Mouse (Mus musculus): ENCODE measurements around the gene Rccd1. TPM values are rescaled to one million over a fixed set of nuclear protein-coding genes. Genes with fewer than 3 reads are reported as not detected.

Rccd1 gene
- polyA plus RNA-seq, 1 experiment from 2014 or later = 3.2 TPM

DNA sequence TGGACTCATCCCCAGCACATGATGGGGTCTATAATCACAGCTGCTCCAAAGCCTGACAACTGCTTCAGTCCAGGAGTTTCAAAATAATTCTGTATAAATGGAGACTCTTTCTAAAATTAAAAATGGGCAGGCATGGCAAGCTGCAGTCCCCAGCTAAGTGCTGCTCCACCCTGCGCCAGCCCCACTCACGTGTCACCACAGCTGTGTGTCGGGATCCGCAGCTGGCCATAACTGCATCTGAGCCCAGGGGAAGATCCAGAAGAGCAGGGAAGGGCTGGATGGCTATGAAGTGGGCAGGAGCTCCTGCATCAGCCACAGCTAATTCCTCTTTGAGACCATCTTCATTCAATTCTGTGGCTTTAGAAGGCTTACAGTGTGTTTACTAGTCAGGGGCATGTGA is 5.6 kb downstream of the Rccd1 start:
- TF ChIP-seq CTCF (IDR thresholded peaks at IDR 0.05; ENCODE audit: low read depth) = no peak
- H3K9me3 ChIP-seq (ENCODE audit: control insufficient read depth) = no peaks in the 10 kb centered on the region
- ATAC-seq = no peak
- H3K4me3 ChIP-seq (ENCODE audit: low read depth, low read length) = no peak overlapping the region
- no peak overlapping the region for H3K9ac ChIP-seq (ENCODE audit: low read depth, low read length)
- H3K36me3 ChIP-seq (ENCODE audit: control insufficient read depth, insufficient read depth) = peaks cover 46% of the 10 kb centered on the region
- no peak overlapping the region for H3K27ac ChIP-seq (ENCODE audit: low read depth, low read length)
- WGBS = 92% methylated on average over 4 of the region's 4 CpGs
- no peak overlapping the region for H3K4me2 ChIP-seq (replicated peaks; ENCODE audit: low read depth)
- H3K27me3 ChIP-seq (replicated peaks; ENCODE audit: control insufficient read depth, insufficient read depth, low read length) = no peaks in the 10 kb centered on the region
- H3K4me1 ChIP-seq (replicated peaks; ENCODE audit: control insufficient read depth, insufficient read depth, low read length) = no peaks in the 10 kb centered on the region

DNA sequence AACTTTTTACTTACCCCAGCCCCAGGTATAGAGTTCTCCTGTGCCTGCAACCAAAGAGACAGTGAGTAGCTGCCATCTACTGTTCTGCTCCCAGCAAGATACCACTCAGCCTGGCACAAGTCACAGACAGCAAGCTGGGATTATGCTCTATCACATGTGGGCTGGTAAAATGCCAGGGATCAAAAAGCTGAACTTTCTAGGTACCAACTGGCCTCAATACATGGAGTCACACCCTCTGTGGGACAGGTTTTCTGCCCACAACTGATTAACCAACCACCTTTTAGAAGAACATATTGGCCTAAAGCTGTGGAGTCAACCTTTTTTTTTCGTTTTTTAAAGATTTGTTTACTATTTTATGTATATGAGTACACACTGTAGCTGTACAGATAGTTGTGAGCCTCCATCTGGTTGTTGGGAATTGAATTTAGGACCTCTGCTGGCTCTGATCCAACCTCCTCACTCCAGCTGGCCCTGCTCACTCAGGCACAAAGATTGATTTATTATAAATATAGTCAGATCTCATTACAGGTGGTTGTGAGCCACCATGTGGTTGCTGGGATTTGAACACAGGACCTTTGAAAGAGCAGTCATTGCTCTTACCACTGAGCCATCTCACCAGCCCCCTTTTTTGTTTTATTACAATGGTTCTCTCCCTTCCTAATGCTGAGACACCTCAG is 6.7 kb downstream of the Rccd1 start:
- Histone ChIP-seq H3K4me2 (replicated peaks; ENCODE audit: low read depth) (no peak overlapping the region), H3K9ac (ENCODE audit: low read depth, low read length) (no peak overlapping the region), H3K36me3 (ENCODE audit: control insufficient read depth, insufficient read depth) (peaks cover 56% of the 10 kb centered on the region), H3K4me1 (replicated peaks; ENCODE audit: control insufficient read depth, insufficient read depth, low read length) (no peaks in the 10 kb centered on the region), H3K27me3 (replicated peaks; ENCODE audit: control insufficient read depth, insufficient read depth, low read length) (no peaks in the 10 kb centered on the region), H3K4me3 (ENCODE audit: low read depth, low read length) (no peak overlapping the region), H3K9me3 (ENCODE audit: control insufficient read depth) (no peaks in the 10 kb centered on the region), H3K27ac (ENCODE audit: low read depth, low read length) (no peak overlapping the region)
- ATAC-seq = no peak
- 57% methylated on average over 1 of the region's 1 CpGs for WGBS
- TF ChIP-seq CTCF (IDR thresholded peaks at IDR 0.05; ENCODE audit: low read depth) = no peak

DNA sequence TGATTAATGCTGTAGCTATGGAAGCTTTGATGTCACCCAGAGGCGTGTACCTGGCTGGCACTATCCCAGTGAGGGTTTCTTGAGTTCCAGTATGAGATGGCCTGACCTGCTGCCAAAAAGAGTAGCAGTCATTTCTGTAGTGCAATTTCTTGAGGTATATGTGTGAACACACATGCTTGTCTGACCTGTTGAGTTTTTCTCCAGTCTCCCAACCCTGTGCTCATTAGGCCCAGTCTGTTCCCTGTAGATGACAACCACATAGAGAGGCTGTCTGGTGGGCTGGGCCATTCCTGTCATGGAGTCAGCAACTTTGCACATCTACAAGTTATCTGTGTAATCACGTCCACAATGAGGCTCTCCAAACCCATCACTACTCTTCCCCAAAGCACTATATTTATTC is 8.5 kb downstream of the Rccd1 start:
- Histone ChIP-seq H3K4me1 (replicated peaks; ENCODE audit: control insufficient read depth, insufficient read depth, low read length) (no peaks in the 10 kb centered on the region), H3K9ac (ENCODE audit: low read depth, low read length) (no peak overlapping the region), H3K4me3 (ENCODE audit: low read depth, low read length) (no peak overlapping the region), H3K4me2 (replicated peaks; ENCODE audit: low read depth) (no peak overlapping the region), H3K27ac (ENCODE audit: low read depth, low read length) (no peak overlapping the region), H3K27me3 (replicated peaks; ENCODE audit: control insufficient read depth, insufficient read depth, low read length) (no peaks in the 10 kb centered on the region), H3K36me3 (ENCODE audit: control insufficient read depth, insufficient read depth) (peaks cover 67% of the 10 kb centered on the region), H3K9me3 (ENCODE audit: control insufficient read depth) (no peaks in the 10 kb centered on the region)
- no peak for TF ChIP-seq CTCF (IDR thresholded peaks at IDR 0.05; ENCODE audit: low read depth)
- ATAC-seq = no peak
- WGBS = 81% methylated on average over 2 of the region's 2 CpGs

DNA sequence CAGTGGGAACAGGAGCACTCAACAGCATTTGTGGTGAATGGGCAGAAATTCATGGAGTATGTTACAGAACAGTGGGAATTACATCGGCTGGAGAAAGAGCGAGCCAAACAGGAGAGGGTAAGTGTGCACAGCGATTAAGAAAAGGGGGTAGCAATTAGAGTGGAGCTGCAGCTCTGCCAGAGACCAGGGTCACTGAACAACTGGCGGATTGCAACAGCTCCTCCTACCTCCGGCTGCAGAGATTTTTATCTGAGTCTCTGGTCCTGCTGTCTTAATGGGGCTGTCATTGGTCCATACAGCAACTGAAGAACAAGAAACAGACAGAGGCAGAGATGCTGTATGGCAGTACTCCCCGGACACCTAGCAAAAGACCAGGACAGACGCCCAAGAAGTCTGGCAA is 13.5 kb downstream of the Rccd1 start:
- no peak for ATAC-seq
- H3K9ac ChIP-seq (ENCODE audit: low read depth, low read length) = no peak overlapping the region
- WGBS = 79% methylated on average over 7 of the region's 7 CpGs
- no peaks in the 10 kb centered on the region for H3K4me1 ChIP-seq (replicated peaks; ENCODE audit: control insufficient read depth, insufficient read depth, low read length)
- no peaks in the 10 kb centered on the region for H3K9me3 ChIP-seq (ENCODE audit: control insufficient read depth)
- TF ChIP-seq CTCF (IDR thresholded peaks at IDR 0.05; ENCODE audit: low read depth) = no peak
- no peaks in the 10 kb centered on the region for H3K27me3 ChIP-seq (replicated peaks; ENCODE audit: control insufficient read depth, insufficient read depth, low read length)
- H3K36me3 ChIP-seq (ENCODE audit: control insufficient read depth, insufficient read depth) = peaks cover 76% of the 10 kb centered on the region
- no peak overlapping the region for H3K27ac ChIP-seq (ENCODE audit: low read depth, low read length)
- H3K4me2 ChIP-seq (replicated peaks; ENCODE audit: low read depth) = no peak overlapping the region
- H3K4me3 ChIP-seq (ENCODE audit: low read depth, low read length) = no peak overlapping the region

DNA sequence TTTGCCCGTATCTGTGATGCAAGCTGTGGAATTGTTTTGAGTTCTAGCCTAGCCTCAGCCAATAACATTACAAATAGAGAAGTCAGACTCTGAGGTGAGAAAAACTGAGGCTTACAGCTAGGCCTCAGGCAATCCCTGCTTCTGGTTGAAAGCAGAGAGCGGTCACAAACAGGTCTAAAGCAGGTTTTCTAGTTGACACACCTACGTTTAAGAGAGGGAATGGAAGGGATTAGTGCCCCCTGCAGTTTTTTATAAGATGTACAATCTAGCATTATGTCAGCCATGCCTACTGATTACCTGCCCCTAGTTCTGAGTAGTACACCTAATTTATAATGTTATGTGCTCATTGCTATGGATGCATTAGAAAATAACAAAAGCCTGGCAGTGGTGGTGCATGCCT is 16.5 kb downstream of the Rccd1 start:
- H3K27ac ChIP-seq (ENCODE audit: low read depth, low read length) = no peak overlapping the region
- peak; percentile 44 for TF ChIP-seq CTCF (IDR thresholded peaks at IDR 0.05; ENCODE audit: low read depth)
- no peak overlapping the region for H3K9ac ChIP-seq (ENCODE audit: low read depth, low read length)
- H3K4me3 ChIP-seq (ENCODE audit: low read depth, low read length) = no peak overlapping the region
- H3K27me3 ChIP-seq (replicated peaks; ENCODE audit: control insufficient read depth, insufficient read depth, low read length) = no peaks in the 10 kb centered on the region
- H3K9me3 ChIP-seq (ENCODE audit: control insufficient read depth) = no peaks in the 10 kb centered on the region
- H3K4me2 ChIP-seq (replicated peaks; ENCODE audit: low read depth) = no peak overlapping the region
- 72% methylated on average over 3 of the region's 3 CpGs for WGBS
- H3K4me1 ChIP-seq (replicated peaks; ENCODE audit: control insufficient read depth, insufficient read depth, low read length) = no peaks in the 10 kb centered on the region
- peaks cover 71% of the 10 kb centered on the region for H3K36me3 ChIP-seq (ENCODE audit: control insufficient read depth, insufficient read depth)
- ATAC-seq = no peak

DNA sequence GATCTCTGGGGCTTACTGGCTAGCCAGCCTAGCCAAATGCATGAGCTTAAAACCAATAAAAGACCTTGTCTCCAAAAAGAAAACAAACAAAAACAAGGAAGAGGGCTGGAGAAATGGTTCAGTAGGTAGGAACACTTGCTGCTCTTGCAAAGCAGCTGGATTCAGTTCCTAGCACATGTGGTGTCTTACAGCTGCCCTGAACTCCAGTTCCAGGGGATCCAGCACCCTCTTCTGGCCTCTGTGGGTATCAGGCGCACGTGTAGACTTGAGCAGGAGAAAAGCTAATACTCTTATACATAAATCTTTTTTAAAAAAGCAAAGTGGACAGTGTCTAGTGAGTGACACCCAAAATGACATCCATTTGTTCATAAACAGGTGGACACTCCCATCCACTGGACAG is 22.7 kb downstream of the Rccd1 start:
- Histone ChIP-seq H3K4me2 (replicated peaks; ENCODE audit: low read depth) (no peak overlapping the region), H3K4me3 (ENCODE audit: low read depth, low read length) (no peak overlapping the region), H3K9me3 (ENCODE audit: control insufficient read depth) (no peaks in the 10 kb centered on the region), H3K27me3 (replicated peaks; ENCODE audit: control insufficient read depth, insufficient read depth, low read length) (no peaks in the 10 kb centered on the region), H3K4me1 (replicated peaks; ENCODE audit: control insufficient read depth, insufficient read depth, low read length) (no peaks in the 10 kb centered on the region), H3K36me3 (ENCODE audit: control insufficient read depth, insufficient read depth) (peaks cover 48% of the 10 kb centered on the region), H3K9ac (ENCODE audit: low read depth, low read length) (no peak overlapping the region), H3K27ac (ENCODE audit: low read depth, low read length) (no peak overlapping the region)
- 89% methylated on average over 2 of the region's 2 CpGs for WGBS
- ATAC-seq = no peak
- peak; percentile 49 for TF ChIP-seq CTCF (IDR thresholded peaks at IDR 0.05; ENCODE audit: low read depth)

DNA sequence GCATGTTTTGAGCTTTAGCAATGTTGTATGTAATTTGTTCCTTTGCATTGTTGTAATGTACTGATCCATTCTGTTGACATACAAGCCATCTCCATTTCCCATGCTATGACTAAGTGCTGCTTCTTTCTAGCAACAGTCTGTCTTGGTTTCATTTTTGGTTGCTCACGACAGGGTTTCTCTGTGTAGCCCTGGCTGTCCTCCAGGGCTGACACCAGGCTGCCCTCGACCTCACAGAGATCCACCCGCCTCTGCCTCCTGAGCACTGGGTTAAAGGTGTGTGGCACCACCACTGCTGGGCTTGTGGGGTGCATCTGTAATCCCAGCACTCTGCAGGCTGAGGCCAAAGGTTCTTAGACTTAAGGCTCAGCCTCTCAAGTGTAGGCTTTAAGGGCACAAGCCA is 24.7 kb downstream of the Rccd1 start:
- Histone ChIP-seq H3K4me2 (replicated peaks; ENCODE audit: low read depth) (no peak overlapping the region), H3K4me3 (ENCODE audit: low read depth, low read length) (no peak overlapping the region), H3K36me3 (ENCODE audit: control insufficient read depth, insufficient read depth) (peaks cover 31% of the 10 kb centered on the region), H3K27me3 (replicated peaks; ENCODE audit: control insufficient read depth, insufficient read depth, low read length) (no peaks in the 10 kb centered on the region), H3K9ac (ENCODE audit: low read depth, low read length) (no peak overlapping the region), H3K9me3 (ENCODE audit: control insufficient read depth) (no peaks in the 10 kb centered on the region), H3K4me1 (replicated peaks; ENCODE audit: control insufficient read depth, insufficient read depth, low read length) (no peaks in the 10 kb centered on the region), H3K27ac (ENCODE audit: low read depth, low read length) (no peak overlapping the region; the same call in 1 of the 2 replicates)
- no peak for ATAC-seq
- 85% methylated on average over 3 of the region's 3 CpGs for WGBS
- no peak for TF ChIP-seq CTCF (IDR thresholded peaks at IDR 0.05; ENCODE audit: low read depth)

All from intestine, postnatal 0 days (tissue).